Mouse (Mus musculus) forebrain, embryonic 16.5 days (tissue): ENCODE measurements around the gene Sytl2. TPM values are rescaled to one million over a fixed set of nuclear protein-coding genes. Genes with fewer than 3 reads are reported as not detected.

Experiments
- ATAC-seq: fragments of 200-750 bp; cut with Nextera tagmentation; 2 replicates; pipeline ENCODE4 v1.8.0; 2017; ENCODE audit warnings: mild to moderate bottlenecking, moderate library complexity
- H3K27ac ChIP-seq: fragments of 300-500 bp; sonication (generic); 2 replicates; pipeline ENCODE4 v1.5.1; 2014; ENCODE audit warnings: low read length, control low read depth
- H3K27me3 ChIP-seq: fragments of 300-500 bp; sonication (generic); replicated peaks from 2 replicates; pipeline ENCODE4 v1.6.1; 2014; ENCODE audit warnings: low read length; ENCODE audit not compliant: control insufficient read depth, insufficient read depth
- H3K36me3 ChIP-seq: fragments of 300-500 bp; sonication (generic); 2 replicates; pipeline ENCODE4 v1.6.1; 2014; ENCODE audit not compliant: control insufficient read depth, insufficient read depth
- H3K4me1 ChIP-seq: fragments of 300-500 bp; sonication (generic); replicated peaks from 2 replicates; pipeline ENCODE4 v1.6.1; 2014; ENCODE audit warnings: low read length; ENCODE audit not compliant: control insufficient read depth, insufficient read depth
- H3K4me2 ChIP-seq: fragments of 300-500 bp; sonication (generic); 2 replicates; pipeline ENCODE4 v1.6.1; 2014; ENCODE audit warnings: mild to moderate bottlenecking, low read length, control low read depth
- H3K4me3 ChIP-seq: fragments of 300-500 bp; sonication (generic); replicated peaks from 2 replicates; pipeline ENCODE4 v1.5.1; 2014; ENCODE audit warnings: mild to moderate bottlenecking, low read length, control low read depth
- H3K9ac ChIP-seq: fragments of 300-500 bp; sonication (generic); replicated peaks from 2 replicates; pipeline ENCODE4 v1.6.1; 2014; ENCODE audit warnings: low read depth, low read length, control low read depth
- H3K9me3 ChIP-seq: fragments of 300-500 bp; sonication (generic); 2 replicates; pipeline ENCODE4 v1.6.1; 2016; ENCODE audit warnings: low read length; ENCODE audit not compliant: control insufficient read depth
- WGBS: fragments of 180-500 bp; shearing (Covaris S2); extraction: QIAGEN DNeasy Blood & Tissue Kit; methylation state at CpG from one replicate; pipeline ENCODE4 v1.1.7; 2014; 5-methylcytosine and 5-hydroxymethylcytosine counted together
- polyA plus RNA-seq: library from polyadenylated mRNA; unstranded; fragments of >200 nt; fragmentation: Nextera tagmentation; extraction: Ambion mirVana; gene quantifications from 2 replicates; pipeline ENCODE4 v1.2.1, GENCODE M21; 2015

Sytl2 gene
- polyA plus RNA-seq, 1 experiment from 2014 or later = 2.3 TPM

- Histone ChIP-seq H3K36me3 (no peaks in the 10 kb centered on the region), H3K4me2 (no peak overlapping the region), H3K4me1 (no peaks in the 10 kb centered on the region), H3K9me3 (no peaks in the 10 kb centered on the region), H3K27me3 (no peaks in the 10 kb centered on the region), H3K4me3 (no peak overlapping the region), H3K27ac (no peak overlapping the region), H3K9ac (no peak overlapping the region)
- ATAC-seq = no peak
- WGBS = 89% methylated on average over 3 of the region's 3 CpGs
Observed at GRCm38 (mm10) chr7:90332483-90333065, 30.5 kb downstream of the Sytl2 start.

- H3K4me3 ChIP-seq = no peak overlapping the region
- H3K9me3 ChIP-seq = no peaks in the 10 kb centered on the region
Observed at GRCm38 (mm10) chr7:90334362-90334761, 32.3 kb downstream of the Sytl2 start.

GRCm38 (mm10) chr7:90334831-90335230 is 32.8 kb downstream of the Sytl2 start:
- ATAC-seq = no peak
- H3K27ac ChIP-seq = no peak overlapping the region
- no peak overlapping the region for H3K9ac ChIP-seq
- H3K9me3 ChIP-seq = no peaks in the 10 kb centered on the region
- WGBS = 79% methylated on average over 3 of the region's 3 CpGs
- no peaks in the 10 kb centered on the region for H3K4me1 ChIP-seq
- H3K27me3 ChIP-seq = no peaks in the 10 kb centered on the region
- H3K4me2 ChIP-seq = no peak overlapping the region
- H3K4me3 ChIP-seq = no peak overlapping the region
- H3K36me3 ChIP-seq = no peaks in the 10 kb centered on the region

More at GRCm38 (mm10) chr7:90334362-90334761, 32.3 kb downstream of the Sytl2 start:
- Histone ChIP-seq H3K4me2 (no peak overlapping the region), H3K36me3 (no peaks in the 10 kb centered on the region), H3K9ac (no peak overlapping the region), H3K4me1 (no peaks in the 10 kb centered on the region), H3K27me3 (no peaks in the 10 kb centered on the region), H3K27ac (no peak overlapping the region)
- ATAC-seq = no peak
- WGBS = 94% methylated on average over 6 of the region's 6 CpGs

GRCm38 (mm10) chr7:90335755-90336194 is 33.7 kb downstream of the Sytl2 start:
- Histone ChIP-seq H3K36me3 (no peaks in the 10 kb centered on the region), H3K4me2 (no peak overlapping the region), H3K4me1 (no peaks in the 10 kb centered on the region), H3K9ac (no peak overlapping the region), H3K27me3 (no peaks in the 10 kb centered on the region), H3K27ac (no peak overlapping the region), H3K9me3 (no peaks in the 10 kb centered on the region), H3K4me3 (no peak overlapping the region)
- 49% methylated on average over 3 of the region's 3 CpGs for WGBS
- no peak for ATAC-seq

GRCm38 (mm10) chr7:90341212-90341957 is 39.3 kb downstream of the Sytl2 start:
- Histone ChIP-seq H3K4me1 (no peaks in the 10 kb centered on the region), H3K4me3 (no peak overlapping the region), H3K9me3 (no peaks in the 10 kb centered on the region), H3K36me3 (no peaks in the 10 kb centered on the region), H3K27me3 (no peaks in the 10 kb centered on the region), H3K4me2 (no peak overlapping the region), H3K27ac (no peak overlapping the region), H3K9ac (no peak overlapping the region)
- 52% methylated on average over 12 of the region's 12 CpGs for WGBS
- no peak for ATAC-seq

GRCm38 (mm10) chr7:90344903-90345302 is 42.9 kb downstream of the Sytl2 start:
- no peak overlapping the region for H3K27ac ChIP-seq
- no peaks in the 10 kb centered on the region for H3K27me3 ChIP-seq
- no peaks in the 10 kb centered on the region for H3K9me3 ChIP-seq
- ATAC-seq = no peak
- no peaks in the 10 kb centered on the region for H3K36me3 ChIP-seq
- H3K4me1 ChIP-seq = no peaks in the 10 kb centered on the region
- no peak overlapping the region for H3K4me2 ChIP-seq
- no peak overlapping the region for H3K9ac ChIP-seq
- 78% methylated on average over 3 of the region's 3 CpGs for WGBS
- H3K4me3 ChIP-seq = no peak overlapping the region

- H3K27me3 ChIP-seq = no peaks in the 10 kb centered on the region
- no peak overlapping the region for H3K27ac ChIP-seq
- H3K9ac ChIP-seq = no peak overlapping the region
- H3K4me3 ChIP-seq = no peak overlapping the region
- H3K36me3 ChIP-seq = no peaks in the 10 kb centered on the region
- no peaks in the 10 kb centered on the region for H3K9me3 ChIP-seq
- no peak overlapping the region for H3K4me2 ChIP-seq
- ATAC-seq = no peak
- WGBS = 86% methylated on average over 5 of the region's 5 CpGs
- no peaks in the 10 kb centered on the region for H3K4me1 ChIP-seq
Observed at GRCm38 (mm10) chr7:90347779-90348437, 45.9 kb downstream of the Sytl2 start.

- Histone ChIP-seq H3K4me1 (no peaks in the 10 kb centered on the region), H3K4me2 (no peak overlapping the region), H3K27me3 (no peaks in the 10 kb centered on the region), H3K27ac (no peak overlapping the region), H3K9ac (no peak overlapping the region), H3K9me3 (no peaks in the 10 kb centered on the region), H3K36me3 (no peaks in the 10 kb centered on the region), H3K4me3 (no peak overlapping the region)
- WGBS = 86% methylated on average over 5 of the region's 5 CpGs
- no peak for ATAC-seq
Observed at GRCm38 (mm10) chr7:90349014-90349413, 47.0 kb downstream of the Sytl2 start.

- H3K9me3 ChIP-seq = no peaks in the 10 kb centered on the region
- H3K36me3 ChIP-seq = no peaks in the 10 kb centered on the region
- H3K4me3 ChIP-seq = no peak overlapping the region
- H3K27ac ChIP-seq = no peak overlapping the region
- no peaks in the 10 kb centered on the region for H3K27me3 ChIP-seq
- no peak overlapping the region for H3K4me2 ChIP-seq
- 90% methylated on average over 3 of the region's 3 CpGs for WGBS
- H3K4me1 ChIP-seq = no peaks in the 10 kb centered on the region
- no peak overlapping the region for H3K9ac ChIP-seq
- ATAC-seq = no peak
Observed at GRCm38 (mm10) chr7:90352183-90352582, 50.1 kb downstream of the Sytl2 start.
